Mouse (Mus musculus): ENCODE data around the gene E2f6. TPM values are rescaled to one million over a fixed set of nuclear protein-coding genes. Genes with fewer than 3 reads are reported as not detected.

The E2f6 gene
- polyA plus RNA-seq, 1 experiment from 2014 or later, result 15.8 TPM

Small RNA genes lying within 50 kb of the gene (microRNA-seq; reads per million reads assigned to microRNA genes)
- gene Gm44305, result not detected

Other genes with a start within 250 kb of the E2f6 start
- 7.9 and 9.4 TPM in 2 replicates for gene Lpin1, start 200.0 kb upstream of the E2f6 start, polyA plus RNA-seq (2015; fragmentation: Nextera tagmentation; extraction: Ambion mirVana)
- not detected in 2 replicates for gene Ntsr2, start 157.6 kb upstream of the E2f6 start, polyA plus RNA-seq (2015; fragmentation: Nextera tagmentation; extraction: Ambion mirVana)
- gene Greb1, start 10.1 kb upstream of the E2f6 start, polyA plus RNA-seq (2015; fragmentation: Nextera tagmentation; extraction: Ambion mirVana), result 0.59 and 0.74 TPM in 2 replicates
- 5.6 and 6.3 TPM in 2 replicates for gene Rock2, start 83.9 kb downstream of the E2f6 start, polyA plus RNA-seq (2015; fragmentation: Nextera tagmentation; extraction: Ambion mirVana)
- gene Pqlc3, start 189.4 kb downstream of the E2f6 start, polyA plus RNA-seq (2015; fragmentation: Nextera tagmentation; extraction: Ambion mirVana), result 4.9 and 5.3 TPM in 2 replicates
- 0.08 TPM in 1 of 2 replicates, not detected in the other for gene 2410004P03Rik, start 200.8 kb downstream of the E2f6 start, polyA plus RNA-seq (2015; fragmentation: Nextera tagmentation; extraction: Ambion mirVana)